ENCODE assay signal across 8 mouse cellular contexts in genomic region chr8:84722850-84723570, GRCm38 (mm10). TPM values are rescaled to one million over a fixed set of nuclear protein-coding genes. Genes with fewer than 3 reads are reported as not detected.
DNase-seq lines count a peak whose midpoint lies in the region; ATAC-seq and TF ChIP-seq lines count a peak whose summit lies in the region.

G430095P16Rik (plus strand) TSS chr8:84723007.

- TF ChIP-seq CTCF in intestine, postnatal 0 days (IDR thresholded peaks at IDR 0.05; ENCODE audit: low read depth) = peak; percentile 70

- H3K36me3 ChIP-seq in intestine, postnatal 0 days (ENCODE audit: control insufficient read depth, insufficient read depth) = 0 out of 2 replicates have a peak, but pooled peaks cover 2% of the 10 kb centered on the region
- no peaks in the 10 kb centered on the region; the same call in 1 of the 2 replicates for H3K36me3 ChIP-seq in liver, embryonic 11.5 days (ENCODE audit: control insufficient read depth, insufficient read depth, low read length)
- peaks cover 37% of the 10 kb centered on the region for H3K36me3 ChIP-seq in myocyte (ENCODE audit: control insufficient read depth, insufficient read depth)

- no peak for TF ChIP-seq POLR2A in myocyte (IDR thresholded peaks at IDR 0.05; ENCODE audit: insufficient read length, low read depth)

- no peak within 1 kb of the TSS for H3K4me3 ChIP-seq in intestine, postnatal 0 days (ENCODE audit: low read depth, low read length)
- peak within 1 kb of the TSS; percentile 48 for H3K4me3 ChIP-seq in liver, embryonic 11.5 days (ENCODE audit: low read depth, low read length)
- peak within 1 kb of the TSS; percentile 11 for H3K4me3 ChIP-seq in myocyte

- peak; percentile 94 for ATAC-seq in intestine, postnatal 0 days
- ATAC-seq in liver, embryonic 11.5 days (replicated peaks; ENCODE audit: low FRiP score) = peak; percentile 89

- WGBS in intestine, postnatal 0 days = 7% methylated on average over 10 of the region's 10 CpGs
- WGBS in liver, embryonic 11.5 days = 10% methylated on average over 10 of the region's 10 CpGs

- peak within 1 kb of the TSS; percentile 40 for H3K4me2 ChIP-seq in intestine, postnatal 0 days (replicated peaks; ENCODE audit: low read depth)
- H3K4me2 ChIP-seq in liver, embryonic 11.5 days = peak within 1 kb of the TSS; percentile 75
- H3K4me2 ChIP-seq in myocyte (ENCODE audit: low read depth) = peak within 1 kb of the TSS; percentile 96

- H3K9me3 ChIP-seq in intestine, postnatal 0 days (ENCODE audit: control insufficient read depth) = no peaks in the 10 kb centered on the region
- no peaks in the 10 kb centered on the region for H3K9me3 ChIP-seq in liver, embryonic 11.5 days (ENCODE audit: control insufficient read depth, low read length)

- peak within 1 kb of the TSS; percentile 62; the same call in 1 of the 2 replicates for H3K27ac ChIP-seq in intestine, postnatal 0 days (ENCODE audit: low read depth, low read length)
- peak within 1 kb of the TSS; percentile 91 for H3K27ac ChIP-seq in liver, embryonic 11.5 days (ENCODE audit: low read depth, low read length)

- 0 out of 2 replicates have a peak, but pooled peaks cover 2% of the 10 kb centered on the region for H3K27me3 ChIP-seq in intestine, postnatal 0 days (replicated peaks; ENCODE audit: control insufficient read depth, insufficient read depth, low read length)
- H3K27me3 ChIP-seq in liver, embryonic 11.5 days (replicated peaks; ENCODE audit: control insufficient read depth, insufficient read depth, low read length) = peaks cover 12% of the 10 kb centered on the region
- no peaks in the 10 kb centered on the region for H3K27me3 ChIP-seq in myocyte (ENCODE audit: control insufficient read depth, insufficient read depth, insufficient read length)

- peaks cover 12% of the 10 kb centered on the region for H3K79me2 ChIP-seq in myocyte (ENCODE audit: control insufficient read depth, insufficient read depth)

- H3ac ChIP-seq in myocyte (ENCODE audit: control insufficient read depth, insufficient read length) = no peak within 1 kb of the TSS

- no peak within 1 kb of the TSS for H3K9ac ChIP-seq in intestine, postnatal 0 days (ENCODE audit: low read depth, low read length)
- peak within 1 kb of the TSS; percentile 73 for H3K9ac ChIP-seq in liver, embryonic 11.5 days (ENCODE audit: low read depth, low read length)

- H3K4me1 ChIP-seq in intestine, postnatal 0 days (replicated peaks; ENCODE audit: control insufficient read depth, insufficient read depth, low read length) = peaks cover 13% of the 10 kb centered on the region
- H3K4me1 ChIP-seq in liver, embryonic 11.5 days (replicated peaks; ENCODE audit: control insufficient read depth, insufficient read depth, low read length) = peaks cover 61% of the 10 kb centered on the region

- DNase-seq in retina, postnatal 1 day = peak; percentile 78
- DNase-seq in retina, embryonic 14.5 days (ENCODE audit: low spot score) = no peak
- peak; percentile 60 to 64 for DNase-seq in cerebellum, postnatal 36 days
- peak; percentile 99 for DNase-seq in heart, adult 11 months
- no peak for DNase-seq in liver, embryonic 11.5 days (ENCODE audit: low spot score)
- peak; percentile 83 for DNase-seq in testis, postnatal 10 days (ENCODE audit: low spot score)

TF ChIP-seq in myocyte, 11 proteins besides CTCF, POLR2A, EP300 and RAD21:
- TF ChIP-seq TCF12 (IDR thresholded peaks at IDR 0.05; ENCODE audit: insufficient read depth, poor library complexity, severe bottlenecking) (no peak), E2F4 (IDR thresholded peaks at IDR 0.05; ENCODE audit: insufficient read depth) (no peak), TCF3 (IDR thresholded peaks at IDR 0.05; ENCODE audit: insufficient read length, low read depth) (no peak), SRF (IDR thresholded peaks at IDR 0.05; ENCODE audit: control insufficient read depth, insufficient read length, low read depth) (no peak), REST (IDR thresholded peaks at IDR 0.05; ENCODE audit: insufficient read depth, insufficient read length) (no peak), MAX (IDR thresholded peaks at IDR 0.05; ENCODE audit: low read depth) (no peak), POLR2AphosphoS2 (IDR thresholded peaks at IDR 0.05; ENCODE audit: insufficient read length, low read depth) (peak; percentile 52), CEBPB (IDR thresholded peaks at IDR 0.05; ENCODE audit: insufficient read depth, poor library complexity, severe bottlenecking) (no peak), MYOD1 (IDR thresholded peaks at IDR 0.05; ENCODE audit: control insufficient read depth in 1 of 3, insufficient read length in 2 of 3, low read depth in 2 of 3) (peak in 1 of 3 experiments; percentile 58), USF1 (IDR thresholded peaks at IDR 0.05; ENCODE audit: low read depth) (no peak), MYOG (IDR thresholded peaks at IDR 0.05; ENCODE audit: control insufficient read depth in 1 of 3, insufficient read depth in 1 of 3, insufficient read length in 2 of 3, low read depth in 2 of 3) (peak in 1 of 3 experiments; percentile 69)
TF ChIP-seq in myocyte: peak in this region for 3.

RNA-seq across cellular contexts. Expression of gene G430095P16Rik, which starts in this region (rescaled TPM):
- 1.0 and 1.5 TPM in 2 replicates for polyA plus RNA-seq in intestine, postnatal 0 days (2015; fragmentation: Nextera tagmentation; extraction: Ambion mirVana)
- 11.8 and 12.3 TPM in 2 replicates for polyA plus RNA-seq in liver, embryonic 11.5 days (2014; fragmentation: Nextera tagmentation; extraction: Ambion mirVana)
- polyA plus RNA-seq in myocyte (2012; fragmentation: generic; extraction: Trizol) = 9.4 TPM

Comparison
In these comparisons a context has a peak if more than half of its experiments do, and no peak if none do; other contexts are left out.
1. DNase-seq: peak in retina, postnatal 1 day (single experiment), cerebellum, postnatal 36 days (2 of 2), heart, adult 11 months (single experiment) and testis, postnatal 10 days (single experiment); none in retina, embryonic 14.5 days (single experiment) and liver, embryonic 11.5 days (single experiment).
2. H3K4me2 ChIP-seq: peak in every context shown above with its lines; median percentile 96 in myocyte; 75 in liver, embryonic 11.5 days; 40 in intestine, postnatal 0 days.